Mouse (Mus musculus) C2C12 (cell line): Measurements from ENCODE around the gene Snx9.

Experiments used
- CTCF ChIP-seq: IDR thresholded peaks from one replicate; pipeline ENCODE4 v1.5.1; 2011; ENCODE audit not compliant: control insufficient read depth, insufficient read depth, insufficient read length
- MAX ChIP-seq: IDR thresholded peaks from one replicate; pipeline ENCODE4 v1.6.1; 2011; ENCODE audit warnings: mild to moderate bottlenecking, control low read depth
- USF1 ChIP-seq: IDR thresholded peaks from one replicate; pipeline ENCODE4 v1.6.1; 2011; ENCODE audit warnings: low read depth, mild to moderate bottlenecking, control low read depth, moderate library complexity

DNA sequence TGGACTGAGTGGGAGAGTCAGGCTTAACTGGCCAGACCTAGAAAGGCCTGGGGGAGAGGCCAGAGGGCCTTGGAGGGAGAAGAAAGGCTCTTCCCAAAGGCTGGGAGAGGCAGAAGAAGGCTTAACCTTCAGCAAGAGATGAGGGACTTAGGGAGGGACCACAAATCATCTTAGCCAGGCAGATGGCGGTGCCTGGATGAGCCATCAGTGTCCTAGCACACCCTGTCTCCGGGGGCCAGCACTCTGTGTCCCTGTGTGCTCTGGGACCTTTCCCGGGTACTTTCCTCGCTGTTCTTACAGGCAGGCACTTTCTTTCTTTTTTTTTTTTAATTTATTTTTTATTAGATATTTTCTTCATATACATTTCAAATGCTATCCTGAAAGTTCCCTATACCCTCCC is 68.6 kb downstream of the Snx9 start:
- TF ChIP-seq CTCF: no peak
- no peak for TF ChIP-seq MAX
- TF ChIP-seq USF1: no peak
